In genomic region chr12:16831071-16831470, GRCm38 (mm10) we compare ENCODE assay signal across 21 mouse cellular contexts. TPM values are rescaled to one million over a fixed set of nuclear protein-coding genes. Genes with fewer than 3 reads are reported as not detected.
DNase-seq lines count a peak whose midpoint lies in the region; ATAC-seq and TF ChIP-seq lines count a peak whose summit lies in the region.
"Had no signal": no experiment of that assay in that cellular context is flagged by ENCODE, and none has a peak within 500 bp of the region (broad histone marks: within the 10 kb centered on the region; RNA-seq: fewer than 3 reads in every experiment).

No protein-coding gene starts in this region.

- no peaks in the 10 kb centered on the region for H3K9me3 ChIP-seq in kidney, embryonic 14.5 days (ENCODE audit: control insufficient read depth, low read length)
- no peaks in the 10 kb centered on the region for H3K9me3 ChIP-seq in intestine, embryonic 15.5 days
- H3K9me3 ChIP-seq in kidney, embryonic 15.5 days (replicated peaks): no peaks in the 10 kb centered on the region
- H3K9me3 ChIP-seq: embryonic facial prominence, embryonic 13.5 days; forebrain, embryonic 15.5 days; heart, embryonic 13.5 days; limb, embryonic 13.5 days had no signal

- H3K4me3 ChIP-seq in kidney, embryonic 14.5 days (ENCODE audit: low read length): no peak overlapping the region
- H3K4me3 ChIP-seq in intestine, embryonic 15.5 days (replicated peaks): no peak overlapping the region
- H3K4me3 ChIP-seq in kidney, embryonic 15.5 days (replicated peaks): no peak overlapping the region
- H3K4me3 ChIP-seq in small intestine, adult 2 months (ENCODE audit: low read depth, low read length): no peak overlapping the region
- H3K4me3 ChIP-seq: embryonic facial prominence, embryonic 13.5 days; forebrain, embryonic 15.5 days; heart, embryonic 13.5 days; limb, embryonic 13.5 days had no signal

- DNase-seq in kidney, adult 11 months: peak; percentile 40
- no peak for DNase-seq in embryo, embryonic 11 days
- DNase-seq in layer of hippocampus, adult 8-10 months (ENCODE audit: low spot score in 2 of 2): no peak
- DNase-seq: adrenal gland, adult 2 months; B cell, adult 2 months; cerebellum, adult 8-10 months; heart, postnatal 4 days; lung, postnatal 14 days; thymus, postnatal 14 days had no signal

- 57% methylated on average over 4 of the region's 4 CpGs for WGBS in kidney, embryonic 14.5 days
- WGBS in intestine, embryonic 15.5 days: 58% methylated on average over 4 of the region's 4 CpGs
- WGBS in kidney, embryonic 15.5 days: 66% methylated on average over 4 of the region's 4 CpGs
- 58% methylated on average over 4 of the region's 4 CpGs for WGBS in small intestine, adult 2 months

- no peak for ATAC-seq in kidney, embryonic 14.5 days (ENCODE audit: low FRiP score, low TSS enrichment)
- peak; percentile 59; the same call in 1 of the 2 replicates for ATAC-seq in intestine, embryonic 15.5 days
- 0 out of 2 replicates have a peak, but pooled peaks have one; percentile 34 for ATAC-seq in kidney, embryonic 15.5 days (replicated peaks; ENCODE audit: low FRiP score)
- no peak for ATAC-seq in megakaryocyte, adult 5-6 weeks (ENCODE audit: poor library complexity, severe bottlenecking)
- ATAC-seq: forebrain, embryonic 15.5 days; hindbrain, embryonic 16.5 days had no signal

- peaks cover 18% of the 10 kb centered on the region for H3K36me3 ChIP-seq in kidney, embryonic 14.5 days (ENCODE audit: control insufficient read depth, insufficient read depth, low read length)
- peaks cover 3% of the 10 kb centered on the region; the same call in 1 of the 2 replicates for H3K36me3 ChIP-seq in intestine, embryonic 15.5 days
- peaks cover 33% of the 10 kb centered on the region for H3K36me3 ChIP-seq in kidney, embryonic 15.5 days
- H3K36me3 ChIP-seq in small intestine, adult 2 months (ENCODE audit: control insufficient read depth, insufficient read depth, low read length): no peaks in the 10 kb centered on the region

- no peak overlapping the region for H3K4me2 ChIP-seq in kidney, embryonic 14.5 days (replicated peaks; ENCODE audit: low read depth, low read length)
- H3K4me2 ChIP-seq in intestine, embryonic 15.5 days (replicated peaks): no peak overlapping the region
- H3K4me2 ChIP-seq in kidney, embryonic 15.5 days: no peak overlapping the region
- H3K4me2 ChIP-seq: embryonic facial prominence, embryonic 13.5 days; forebrain, embryonic 15.5 days; heart, embryonic 13.5 days; limb, embryonic 13.5 days had no signal

- H3K9ac ChIP-seq in kidney, embryonic 14.5 days (ENCODE audit: low read depth, low read length): no peak overlapping the region
- H3K9ac ChIP-seq in intestine, embryonic 15.5 days: no peak overlapping the region
- no peak overlapping the region for H3K9ac ChIP-seq in kidney, embryonic 15.5 days
- H3K9ac ChIP-seq: embryonic facial prominence, embryonic 13.5 days; forebrain, embryonic 15.5 days; heart, embryonic 13.5 days; limb, embryonic 13.5 days; liver, embryonic 14.5 days had no signal

- H3K27ac ChIP-seq in kidney, embryonic 14.5 days (ENCODE audit: low read depth, low read length): no peak overlapping the region
- H3K27ac ChIP-seq in intestine, embryonic 15.5 days: no peak overlapping the region
- H3K27ac ChIP-seq in kidney, embryonic 15.5 days: no peak overlapping the region
- peak overlapping the region; percentile 59; the same call in 1 of the 2 replicates for H3K27ac ChIP-seq in small intestine, adult 2 months (ENCODE audit: insufficient read depth, low read depth, low read length)
- H3K27ac ChIP-seq: embryonic facial prominence, embryonic 13.5 days; forebrain, embryonic 15.5 days; heart, embryonic 13.5 days; limb, embryonic 13.5 days; liver, embryonic 14.5 days had no signal

- no peak for TF ChIP-seq POLR2A in small intestine, adult 2 months (IDR thresholded peaks at IDR 0.05; ENCODE audit: low read depth, low read length)

- peaks cover 4% of the 10 kb centered on the region; the same call in 1 of the 2 replicates for H3K4me1 ChIP-seq in kidney, embryonic 14.5 days (ENCODE audit: control insufficient read depth, insufficient read depth, low read length)
- 0 out of 2 replicates have a peak, but pooled peaks cover 3% of the 10 kb centered on the region for H3K4me1 ChIP-seq in intestine, embryonic 15.5 days (replicated peaks)
- H3K4me1 ChIP-seq in kidney, embryonic 15.5 days: peaks cover 13% of the 10 kb centered on the region
- peaks cover 15% of the 10 kb centered on the region; the same call in 1 of the 2 replicates for H3K4me1 ChIP-seq in small intestine, adult 2 months (ENCODE audit: control insufficient read depth, insufficient read depth, insufficient read length, low read length)
- H3K4me1 ChIP-seq: forebrain, embryonic 15.5 days; limb, embryonic 13.5 days had no signal

- no peaks in the 10 kb centered on the region for H3K27me3 ChIP-seq in kidney, embryonic 14.5 days (ENCODE audit: control insufficient read depth, insufficient read depth, low read length)
- no peaks in the 10 kb centered on the region for H3K27me3 ChIP-seq in intestine, embryonic 15.5 days (replicated peaks)
- no peaks in the 10 kb centered on the region for H3K27me3 ChIP-seq in kidney, embryonic 15.5 days
- H3K27me3 ChIP-seq in small intestine, adult 2 months (ENCODE audit: control insufficient read depth, insufficient read depth, low read length): no peaks in the 10 kb centered on the region
- H3K27me3 ChIP-seq: embryonic facial prominence, embryonic 13.5 days; forebrain, embryonic 15.5 days; heart, embryonic 13.5 days; limb, embryonic 13.5 days had no signal

- no peak for TF ChIP-seq CTCF in small intestine, adult 2 months (IDR thresholded peaks at IDR 0.05; ENCODE audit: extremely low read depth, insufficient read length, insufficient replicate concordance, low read depth, low read length)

RNA-seq across cellular contexts. Expression of gene E2f6, which starts 20.3 kb away (rescaled TPM):
- 36.8 and 56.7 TPM in 2 replicates for polyA plus RNA-seq in kidney, embryonic 14.5 days (2014; fragmentation: Nextera tagmentation; extraction: Ambion mirVana)
- 37.6 and 39.6 TPM in 2 replicates for polyA plus RNA-seq in intestine, embryonic 15.5 days (2015; fragmentation: Nextera tagmentation; extraction: Ambion mirVana)
- polyA plus RNA-seq in kidney, embryonic 15.5 days (2015; fragmentation: Nextera tagmentation; extraction: Ambion mirVana): 44.5 and 46.5 TPM in 2 replicates
- 6.2 and 6.5 TPM in 2 replicates for polyA plus RNA-seq in small intestine, adult 2 months (2012; rRNA removed)
- total RNA-seq in megakaryocyte, adult 5-6 weeks (2015): 34.2 and 34.4 TPM in 2 replicates
- total RNA-seq in megakaryocyte, adult 5-6 weeks (2017): 28.3 and 33.8 TPM in 2 replicates
- total RNA-seq in layer of hippocampus, adult 8-10 months (2022): 10 to 100 TPM; 31.7 to 40.5 (median 35.8) TPM

RNA-seq across cellular contexts. Expression of gene Greb1, which starts 30.4 kb away (rescaled TPM):
- 6.6 and 8.6 TPM in 2 replicates for polyA plus RNA-seq in kidney, embryonic 14.5 days (2014; fragmentation: Nextera tagmentation; extraction: Ambion mirVana)
- polyA plus RNA-seq in intestine, embryonic 15.5 days (2015; fragmentation: Nextera tagmentation; extraction: Ambion mirVana): 5.1 and 5.7 TPM in 2 replicates
- 4.3 and 6.1 TPM in 2 replicates for polyA plus RNA-seq in kidney, embryonic 15.5 days (2015; fragmentation: Nextera tagmentation; extraction: Ambion mirVana)
- 2.0 and 3.5 TPM in 2 replicates for polyA plus RNA-seq in small intestine, adult 2 months (2012; rRNA removed)
- total RNA-seq in megakaryocyte, adult 5-6 weeks (2015): 0.68 TPM in 1 of 2 replicates, not detected in the other
- not detected in 2 replicates for total RNA-seq in megakaryocyte, adult 5-6 weeks (2017)
- 1 to 10 TPM in 2 of 4 experiments, under 1 TPM in 2; 0.78 to 1.5 (median 1.0) TPM for total RNA-seq in layer of hippocampus, adult 8-10 months (2022)
- total RNA-seq: megakaryocyte-erythroid progenitor cell, adult 5-6 weeks had no signal

Comparison
In these comparisons a context has a peak if more than half of its experiments do, and no peak if none do; other contexts are left out.
1. ATAC-seq: peak in intestine, embryonic 15.5 days (single experiment) and kidney, embryonic 15.5 days (single experiment); none in kidney, embryonic 14.5 days (single experiment) and megakaryocyte, adult 5-6 weeks (single experiment).